Mouse (Mus musculus): ENCODE data around the gene Cers3.
A peak's percentile ranks its signal among the peaks of the same experiment; 100 is the strongest.

Gene Cers3

GRCm38 (mm10) chr7:66840008-66840719, 96.9 kb downstream of the Cers3 start:
- no peak for DNase-seq (ENCODE audit: low read depth, low spot score)

GRCm38 (mm10) chr7:66841165-66841564, 97.9 kb downstream of the Cers3 start:
- no peak for DNase-seq (ENCODE audit: low read depth, low spot score)

GRCm38 (mm10) chr7:66842021-66842420, 98.7 kb downstream of the Cers3 start:
- peak; percentile 57 for DNase-seq (ENCODE audit: low read depth, low spot score)

GRCm38 (mm10) chr7:66843846-66844245, 100.5 kb downstream of the Cers3 start:
- DNase-seq (ENCODE audit: low read depth, low spot score) = no peak

GRCm38 (mm10) chr7:66846582-66846981, 103.3 kb downstream of the Cers3 start:
- DNase-seq (ENCODE audit: low read depth, low spot score) = no peak

GRCm38 (mm10) chr7:66847299-66847698, 104.0 kb downstream of the Cers3 start:
- DNase-seq (ENCODE audit: low read depth, low spot score) = no peak

- no peak for DNase-seq (ENCODE audit: low read depth, low spot score)
Measured at GRCm38 (mm10) chr7:66849316-66849715, 106.0 kb downstream of the Cers3 start.

- no peak for DNase-seq (ENCODE audit: low read depth, low spot score)
Measured at GRCm38 (mm10) chr7:66852164-66852563, 108.9 kb downstream of the Cers3 start.

- DNase-seq (ENCODE audit: low read depth, low spot score) = no peak
Measured at GRCm38 (mm10) chr7:66857610-66858009, 114.3 kb downstream of the Cers3 start.

GRCm38 (mm10) chr7:66858247-66859075, 115.2 kb downstream of the Cers3 start:
- DNase-seq (ENCODE audit: low read depth, low spot score) = no peak

GRCm38 (mm10) chr7:66859220-66859619, 115.9 kb downstream of the Cers3 start:
- no peak for DNase-seq (ENCODE audit: low read depth, low spot score)

GRCm38 (mm10) chr7:66866944-66867718, 123.8 kb downstream of the Cers3 start:
- DNase-seq (ENCODE audit: low read depth, low spot score) = no peak

- DNase-seq (ENCODE audit: low read depth, low spot score) = no peak
Measured at GRCm38 (mm10) chr7:66867719-66868501, 124.6 kb downstream of the Cers3 start.

- no peak for DNase-seq (ENCODE audit: low read depth, low spot score)
Measured at GRCm38 (mm10) chr7:66871520-66871919, 128.2 kb downstream of the Cers3 start.

GRCm38 (mm10) chr7:66871940-66872511, 128.7 kb downstream of the Cers3 start:
- no peak for DNase-seq (ENCODE audit: low read depth, low spot score)

GRCm38 (mm10) chr7:66873235-66873634, 129.9 kb downstream of the Cers3 start:
- no peak for DNase-seq (ENCODE audit: low read depth, low spot score)

Data from embryo, embryonic 11.5 days (tissue).